Mouse (Mus musculus) small intestine, adult 2 months (tissue): ENCODE data around the gene Zfp992.
A peak's percentile ranks its signal among the peaks of the same experiment; 100 is the strongest.
"Not testable (repeated sequence)": the region's sequence is repeated elsewhere in the genome, so short reads cannot be mapped to it uniquely, and the experiment has no call there.

Source experiments
- CTCF ChIP-seq: fragments of 200-500 bp; IDR thresholded peaks from 2 replicates; pipeline ENCODE4 v1.5.1; 2012; ENCODE audit warnings: low read depth, mild to moderate bottlenecking, control low read depth, inconsistent platforms, low read length, moderate library complexity, mixed read lengths; ENCODE audit not compliant: insufficient replicate concordance, insufficient read length; ENCODE audit errors: extremely low read depth
- POLR2A ChIP-seq: fragments of 200-500 bp; IDR thresholded peaks from 2 replicates; pipeline ENCODE4 v1.6.1; 2012; ENCODE audit warnings: low read depth, mild to moderate bottlenecking, control low read depth, inconsistent platforms, low read length, moderate library complexity

GRCm38 (mm10) chr4:146483571-146484280, 34.9 kb downstream of the Zfp992 start:
- TF ChIP-seq POLR2A = not testable (repeated sequence)
- peak; percentile 42; the same call in 1 of the 2 replicates for TF ChIP-seq CTCF
